Mouse (Mus musculus): ENCODE results near the gene Dgke.
A peak's percentile ranks its signal among the peaks of the same experiment; 100 is the strongest.

The Dgke gene

DNA sequence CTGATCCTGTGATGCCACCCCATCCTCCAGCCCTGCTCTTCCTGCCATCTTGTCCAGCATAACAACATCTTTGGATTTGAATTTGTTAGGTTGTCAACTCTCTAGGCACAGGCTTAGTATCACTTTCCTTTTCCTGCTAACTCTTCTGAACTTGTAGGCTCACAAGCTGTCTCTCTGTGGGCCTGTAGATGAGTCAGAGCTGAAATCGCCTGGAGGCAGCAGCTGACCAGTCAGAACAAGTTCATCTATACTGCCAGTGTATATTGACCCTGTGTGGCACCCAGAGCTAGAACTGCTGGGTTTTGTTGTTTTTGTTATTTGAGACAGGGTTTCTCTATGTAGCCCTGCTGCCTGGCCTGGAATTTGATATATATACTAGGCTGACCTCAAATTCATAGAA, 35.5 kb downstream of the Dgke start:
- DNase-seq, result no peak

DNA sequence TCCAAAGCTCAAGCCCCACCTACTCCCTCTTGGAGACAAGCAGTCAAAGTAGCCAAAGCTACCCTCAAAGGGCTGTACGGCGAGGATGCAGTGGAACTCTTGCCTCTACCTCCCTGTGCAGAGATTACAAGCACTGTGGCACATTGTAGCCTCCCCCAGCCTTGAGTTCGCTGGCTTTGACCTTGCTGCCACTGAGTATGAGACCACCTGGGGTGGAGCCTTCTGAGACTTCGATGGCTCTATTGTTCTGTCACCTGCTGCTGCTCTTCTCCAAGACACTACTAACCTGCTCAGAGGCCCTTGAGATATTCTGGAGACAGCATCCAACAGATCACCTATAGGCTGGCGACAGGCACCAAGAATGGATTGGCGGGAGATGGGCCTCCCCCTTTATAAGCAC, 36.1 kb downstream of the Dgke start:
- no peak for DNase-seq

DNA sequence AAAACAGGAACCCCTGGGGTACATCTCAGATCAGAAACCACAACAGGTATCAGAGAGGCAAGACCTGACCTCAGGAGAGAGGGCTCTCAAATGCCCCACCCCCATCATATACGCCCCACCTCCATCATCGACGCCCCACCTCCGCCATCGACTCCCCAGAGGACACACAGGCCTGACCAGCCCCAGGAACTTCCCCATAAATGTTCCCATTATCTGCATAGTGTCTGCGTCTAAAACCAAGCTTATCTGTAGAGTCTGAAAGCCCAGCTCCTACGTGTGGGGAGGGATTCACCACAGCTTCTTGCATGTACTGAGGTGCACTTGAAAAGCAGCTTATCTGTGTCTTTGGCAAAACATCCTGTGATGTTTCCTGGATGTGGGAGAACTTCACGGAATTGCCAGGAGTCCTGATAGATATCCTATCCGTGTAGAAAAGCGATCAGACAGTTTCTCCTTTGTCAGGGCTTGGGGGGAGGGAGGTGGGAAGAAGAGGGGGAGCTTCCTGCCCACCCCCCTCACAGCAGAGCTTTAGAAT, 37.7 kb downstream of the Dgke start:
- DNase-seq, result peak; percentile 16

DNA sequence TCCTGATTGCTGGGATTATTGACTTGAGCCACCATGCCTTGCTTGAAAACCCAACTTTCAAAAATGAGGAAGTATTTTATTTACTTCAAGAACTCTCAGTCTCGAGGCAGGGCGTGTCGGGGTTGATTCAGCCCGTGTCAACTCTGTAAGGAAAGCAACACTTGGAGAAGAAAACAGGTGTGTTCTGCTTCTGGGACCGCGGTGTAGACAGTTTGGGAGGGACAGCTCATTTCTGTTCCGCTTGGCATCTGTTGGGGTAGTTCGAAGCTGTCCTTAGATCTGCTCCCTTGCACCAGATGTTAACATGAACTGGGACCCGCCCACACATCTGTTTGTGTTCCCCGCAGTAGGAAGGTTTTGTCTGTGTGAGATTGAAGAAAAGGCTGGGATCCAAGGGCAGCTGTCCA, 38.7 kb downstream of the Dgke start:
- no peak for DNase-seq

DNA sequence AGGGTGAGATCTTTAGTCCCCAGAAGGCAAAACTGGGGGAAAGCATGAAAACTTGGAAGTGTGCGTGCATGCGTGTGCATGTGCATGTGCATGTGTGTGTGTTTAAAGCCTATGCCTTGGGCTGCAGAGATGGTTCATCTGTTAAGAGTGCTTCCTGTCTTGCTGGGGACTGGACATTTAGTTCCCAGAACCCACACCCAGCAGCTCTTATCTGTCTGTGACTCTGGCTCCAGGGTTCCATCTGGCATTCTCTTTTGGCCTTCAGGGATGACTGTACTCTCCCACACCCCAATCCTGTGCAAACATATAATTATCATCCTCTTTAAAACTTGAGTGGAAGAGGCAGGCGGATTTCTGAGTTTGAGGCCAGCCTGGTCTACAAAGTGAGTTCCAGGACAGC, 40.5 kb downstream of the Dgke start:
- DNase-seq, result no peak

DNA sequence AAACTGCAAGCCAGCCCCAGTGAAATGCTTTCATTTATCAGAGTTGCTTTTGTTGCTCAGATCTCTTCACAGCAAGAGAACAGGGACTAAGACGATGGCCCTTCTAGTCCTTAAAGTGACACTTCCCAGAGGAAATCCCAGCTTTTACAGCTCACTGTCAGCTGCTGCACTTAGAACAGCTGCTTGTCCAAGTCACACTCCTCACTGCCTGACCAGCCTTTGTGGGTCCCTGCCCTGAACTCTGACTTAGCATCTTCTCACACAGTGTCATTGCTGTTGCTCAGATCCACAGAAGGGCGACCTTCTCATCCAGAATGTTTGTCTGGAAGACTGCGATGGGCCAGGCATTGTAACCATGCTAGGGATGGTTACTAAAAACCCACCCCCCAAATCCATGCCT, 41.0 kb downstream of the Dgke start:
- DNase-seq, result peak; percentile 47

DNA sequence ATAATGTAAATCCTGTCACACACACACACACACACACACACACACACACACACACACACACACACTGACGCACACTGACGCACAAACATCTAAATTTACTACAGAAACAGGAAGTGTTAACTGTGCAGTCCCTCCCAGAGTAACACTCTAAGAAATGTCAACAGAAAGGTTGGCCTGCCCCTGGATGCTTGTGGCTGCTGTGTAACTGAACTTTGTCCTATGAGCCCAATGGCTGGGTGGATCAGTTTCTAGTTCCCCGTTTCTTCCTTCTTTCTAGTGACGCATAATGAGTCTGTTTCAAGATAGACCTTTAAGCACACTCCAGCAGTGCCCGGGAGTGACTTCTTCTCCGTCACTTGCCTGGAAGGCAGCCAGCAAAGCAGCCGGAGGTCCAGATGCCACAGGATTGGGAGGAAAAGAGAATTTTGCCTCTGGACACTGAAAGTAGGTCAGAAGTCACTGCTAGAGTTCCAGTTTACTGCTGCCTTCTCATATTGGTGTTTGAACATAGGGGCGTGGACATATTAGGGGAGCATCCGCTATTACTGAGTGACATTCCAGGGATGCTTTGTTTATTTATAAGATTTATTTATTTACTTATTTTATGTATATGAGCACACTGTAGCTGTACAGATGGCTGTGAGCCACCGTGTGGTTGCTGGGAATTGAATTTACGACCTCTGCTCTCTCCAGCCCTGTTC, 42.3 kb downstream of the Dgke start:
- peak; percentile 94 for DNase-seq

DNA sequence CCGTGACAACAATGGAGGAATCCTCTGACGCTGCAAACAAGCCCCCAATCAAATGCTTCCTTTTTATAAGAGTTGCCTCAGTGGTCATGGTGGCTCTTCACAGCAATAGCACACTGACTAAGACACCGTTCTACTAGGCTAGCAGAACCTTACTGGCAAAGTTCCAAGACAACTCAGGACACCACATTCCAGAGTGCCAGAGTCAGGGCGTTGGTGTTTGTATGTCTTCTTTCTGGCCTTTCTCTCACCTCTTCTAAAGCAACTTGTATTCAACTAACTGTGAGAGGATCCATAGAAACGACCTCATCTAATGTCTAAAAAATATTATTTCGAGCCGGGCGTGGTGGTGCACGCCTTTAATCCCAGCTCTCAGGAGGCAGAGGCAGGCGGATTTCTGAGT, 43.2 kb downstream of the Dgke start:
- DNase-seq, result peak; percentile 53

DNA sequence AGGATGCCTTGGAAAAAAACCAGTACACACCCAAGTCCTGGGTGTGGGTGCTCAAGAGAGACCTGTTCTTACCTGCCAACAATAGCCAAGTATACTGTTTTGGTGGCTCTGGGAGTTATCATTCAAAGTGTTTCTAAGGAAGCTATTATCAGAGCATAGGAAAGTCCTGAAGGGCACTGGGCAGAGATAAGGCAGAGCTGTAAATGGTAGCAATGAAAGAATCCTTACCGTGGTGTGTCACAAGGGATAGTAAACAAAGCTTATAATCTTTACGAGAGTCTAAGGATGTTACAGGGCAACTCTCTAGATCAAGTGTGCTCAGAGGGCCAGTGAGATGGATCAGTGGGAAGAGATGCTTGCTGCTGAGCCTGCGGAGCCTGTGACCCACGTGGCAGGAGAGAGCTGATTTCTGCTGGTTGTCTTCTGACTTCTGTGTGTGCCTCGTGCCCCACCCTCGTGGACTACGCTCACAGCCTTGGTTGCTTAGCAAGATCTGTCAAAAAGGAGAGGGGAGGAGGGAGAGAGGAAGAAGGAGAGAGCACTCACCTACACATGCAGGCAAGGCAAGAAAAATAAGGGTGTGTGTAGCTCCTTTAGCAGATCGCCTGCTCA, 44.4 kb downstream of the Dgke start:
- DNase-seq, result no peak

DNA sequence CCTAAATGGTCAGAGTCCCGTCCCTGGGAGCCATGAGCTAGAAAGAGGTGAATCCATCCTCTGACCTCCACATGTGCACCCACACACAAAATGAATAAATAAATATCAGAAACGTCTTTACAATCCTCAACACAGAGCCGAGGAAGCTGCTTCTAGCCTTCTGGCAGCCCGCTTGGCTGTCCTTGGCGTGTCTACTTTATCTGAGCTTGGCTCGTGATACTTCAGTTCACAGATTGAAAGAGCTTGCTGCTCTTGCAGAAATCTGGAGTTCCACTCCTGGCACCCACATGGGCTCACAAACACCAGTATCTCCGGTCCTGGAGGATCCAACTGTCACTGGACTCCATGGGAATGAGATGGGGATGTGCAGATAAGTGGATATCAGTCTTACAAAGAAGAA, 45.0 kb downstream of the Dgke start:
- no peak for DNase-seq

DNA sequence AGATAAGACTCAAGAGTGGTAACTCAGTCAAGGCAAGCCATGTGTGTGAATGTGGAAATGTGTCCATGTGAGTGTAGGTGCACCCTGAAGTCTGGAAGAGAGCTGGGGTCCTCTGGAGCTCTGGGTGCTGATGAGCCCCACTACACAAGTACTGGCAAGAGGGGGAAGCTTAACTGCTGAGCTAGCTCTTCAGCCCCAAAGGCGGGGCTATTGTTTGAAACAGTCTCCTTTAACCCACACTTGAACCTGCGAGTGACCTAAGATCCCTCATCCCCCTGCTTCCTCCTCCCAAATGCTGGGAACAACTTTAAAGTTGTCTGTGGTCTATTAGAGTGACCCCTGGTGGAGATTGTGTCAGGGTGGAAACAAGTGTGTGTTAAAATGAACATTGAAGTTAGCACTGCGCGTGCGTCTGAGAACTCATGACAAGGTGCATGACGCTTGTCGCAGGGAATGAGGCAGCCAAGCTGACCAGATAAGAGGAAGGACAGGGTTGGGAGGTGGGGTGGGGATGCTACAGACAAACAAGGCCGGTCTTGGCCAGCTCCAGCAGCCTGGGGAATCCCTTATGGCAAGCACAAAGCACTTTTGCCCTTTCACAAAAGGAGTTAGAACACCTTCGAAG, 45.9 kb downstream of the Dgke start:
- DNase-seq, result no peak

DNA sequence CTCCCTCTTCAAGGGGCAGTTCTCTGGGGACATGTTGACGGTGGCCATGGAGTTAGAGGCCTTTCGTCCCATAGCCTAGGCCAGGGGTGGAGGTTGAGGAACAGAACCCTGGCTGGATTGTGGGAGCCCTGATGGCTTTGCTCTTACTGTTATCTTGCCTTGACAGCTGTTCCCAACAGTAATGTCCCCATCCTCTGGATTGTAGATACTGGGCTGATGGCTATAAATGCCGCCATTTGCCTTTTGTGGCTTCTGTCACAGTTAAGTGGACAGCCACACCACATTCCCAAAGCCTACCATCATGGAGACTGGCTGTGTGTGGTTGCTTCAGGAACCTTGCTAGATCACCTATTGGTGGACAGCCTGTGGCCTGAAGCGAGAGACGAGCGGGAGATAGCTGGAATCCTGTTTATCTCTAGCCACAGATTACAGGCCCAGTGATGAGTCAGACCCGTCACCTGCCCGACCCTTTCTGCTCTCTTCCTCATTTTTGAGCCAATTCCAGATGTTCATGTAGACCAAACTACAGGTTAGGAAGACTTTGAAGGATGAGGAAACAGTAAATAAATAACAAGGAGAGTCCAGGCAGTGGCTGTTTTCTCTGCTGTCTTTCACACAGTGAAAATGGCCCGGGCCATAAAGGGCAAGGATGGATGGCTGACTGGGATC, 49.0 kb downstream of the Dgke start:
- DNase-seq, result no peak

DNA sequence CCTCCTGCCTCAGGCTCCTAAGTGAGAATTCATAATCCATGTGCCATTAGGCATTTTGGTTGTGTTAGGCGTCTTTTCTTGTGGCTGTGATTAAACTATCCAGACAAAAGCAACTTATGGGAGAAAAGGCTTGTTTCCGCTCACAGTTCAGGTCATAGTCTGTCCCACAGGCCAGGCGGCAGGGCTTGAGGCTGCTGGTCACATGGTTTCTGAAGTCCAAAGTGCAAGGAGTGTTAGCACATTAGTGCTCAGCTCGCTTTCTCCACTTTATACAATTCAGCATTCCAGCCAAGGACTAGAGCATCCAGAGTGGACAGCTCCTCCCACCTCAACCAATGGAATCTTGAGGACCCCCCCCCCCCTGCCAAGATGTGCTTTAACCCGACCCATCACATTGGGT, 54.4 kb downstream of the Dgke start:
- DNase-seq, result no peak

DNA sequence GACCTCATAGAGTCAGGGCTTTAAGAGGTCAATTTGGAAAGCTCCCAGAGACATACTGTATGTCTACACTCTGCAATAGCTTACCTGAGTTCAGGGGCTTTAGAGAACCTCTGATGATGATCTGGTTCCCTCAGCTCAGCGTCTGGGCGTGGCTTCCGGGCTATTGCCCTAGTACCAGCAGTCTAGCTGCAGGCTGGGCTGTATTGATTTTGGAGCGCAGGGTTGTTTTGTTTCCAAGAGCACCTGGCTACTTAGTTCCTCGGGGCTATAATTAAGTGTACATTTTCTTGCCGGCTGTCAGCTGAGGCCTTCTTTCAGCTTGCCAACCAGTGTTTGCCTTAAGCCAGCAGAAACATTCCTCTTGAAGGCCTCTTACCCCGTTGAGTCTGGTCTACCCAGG, 57.2 kb downstream of the Dgke start:
- no peak for DNase-seq

DNA sequence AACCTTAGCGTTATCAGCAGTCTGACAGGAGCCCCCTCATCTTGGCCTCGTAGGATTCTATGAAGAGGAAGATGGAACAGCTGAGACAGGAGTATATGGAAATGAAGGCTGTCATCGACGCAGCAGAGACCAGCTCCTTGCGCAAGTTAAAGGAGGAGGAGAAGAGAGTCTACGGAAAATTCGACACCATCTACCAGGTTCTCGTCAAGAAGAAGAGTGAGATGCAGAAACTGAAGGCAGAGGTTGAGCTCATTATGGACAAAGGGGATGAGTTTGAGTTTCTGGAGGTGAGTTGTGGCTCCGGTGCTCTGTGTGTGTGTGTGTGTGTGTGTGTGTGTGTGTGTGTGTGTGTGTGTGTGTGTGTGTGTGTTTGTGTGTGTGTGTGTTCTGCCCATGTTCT, 57.6 kb downstream of the Dgke start:
- DNase-seq, result no peak

DNA sequence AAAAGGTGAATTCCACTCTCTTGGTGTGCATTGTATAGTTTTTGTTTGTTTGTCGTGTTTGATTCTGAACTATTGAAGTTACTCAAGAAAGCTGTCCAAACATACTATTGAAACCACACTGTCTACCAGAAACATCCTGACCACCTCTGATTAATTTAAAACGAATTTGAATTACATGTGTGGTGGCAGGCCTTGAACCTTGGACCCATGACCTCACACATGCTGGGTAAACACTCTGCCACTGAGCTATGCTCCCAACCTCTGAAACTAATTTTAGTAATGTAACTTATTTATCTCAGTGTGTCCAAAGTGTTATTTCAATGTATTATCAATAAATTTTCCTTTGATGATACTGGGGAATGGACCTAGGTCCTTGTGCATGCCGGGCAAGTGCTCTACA, 59.1 kb downstream of the Dgke start:
- no peak for DNase-seq

DNA sequence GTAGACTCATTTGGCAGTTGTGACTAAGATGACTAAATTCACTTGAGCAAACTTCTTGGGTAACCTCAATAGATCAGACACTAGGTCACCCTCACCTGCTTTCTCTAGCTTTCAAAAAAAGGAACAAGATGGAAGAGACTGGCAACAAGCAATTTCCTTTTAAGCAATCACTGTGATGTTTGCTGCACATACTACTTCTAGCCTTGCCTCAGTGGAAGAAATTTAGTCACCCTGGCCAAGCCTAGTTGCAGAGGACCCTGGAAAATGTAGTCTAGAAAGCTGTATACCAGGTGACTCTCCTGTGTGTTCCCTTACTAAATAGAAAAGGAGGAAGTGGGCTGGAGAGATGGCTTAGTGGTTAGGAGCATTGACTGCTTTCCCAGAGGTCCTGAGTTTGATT, 60.2 kb downstream of the Dgke start:
- no peak for DNase-seq

DNA sequence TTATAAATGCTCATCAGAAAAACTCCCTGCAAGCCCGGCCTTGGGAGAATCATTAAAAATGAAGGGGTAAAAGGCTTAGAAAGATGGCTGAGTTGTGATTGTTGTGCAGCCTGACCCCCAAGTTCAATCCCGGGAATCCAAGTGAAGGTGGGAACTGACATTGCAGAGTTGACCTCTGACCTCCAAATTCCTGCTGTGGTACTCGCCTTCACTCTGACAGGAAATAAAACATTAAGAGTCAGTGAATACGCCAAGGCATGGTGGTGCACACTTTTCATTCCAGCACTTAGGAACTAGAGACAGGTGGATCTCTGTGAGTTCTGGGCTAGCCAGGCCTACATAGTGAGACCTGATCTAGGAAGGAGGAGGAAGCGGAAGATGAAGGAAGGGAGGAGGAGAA, 61.2 kb downstream of the Dgke start:
- no peak for DNase-seq

DNA sequence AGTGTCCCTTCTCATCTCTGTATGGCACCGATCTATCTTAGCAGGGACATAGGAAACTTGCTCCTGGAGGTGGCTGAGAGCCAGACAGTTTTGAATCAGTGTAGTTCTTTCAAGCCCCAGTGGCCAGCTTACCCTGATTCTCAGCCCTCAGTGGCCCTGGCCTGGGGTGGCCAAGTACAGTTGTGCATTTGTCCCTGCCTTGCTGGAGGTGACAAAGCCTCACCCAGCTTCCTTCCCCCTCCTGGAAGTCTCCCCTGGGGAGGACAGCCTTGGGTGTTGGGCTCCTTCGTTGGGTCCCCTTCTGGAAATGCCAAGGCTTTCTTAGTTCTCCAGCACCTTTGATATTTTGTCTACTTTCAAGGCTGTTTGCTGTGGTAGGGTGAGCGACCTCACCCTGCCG, 62.9 kb downstream of the Dgke start:
- DNase-seq, result peak; percentile 23

DNA sequence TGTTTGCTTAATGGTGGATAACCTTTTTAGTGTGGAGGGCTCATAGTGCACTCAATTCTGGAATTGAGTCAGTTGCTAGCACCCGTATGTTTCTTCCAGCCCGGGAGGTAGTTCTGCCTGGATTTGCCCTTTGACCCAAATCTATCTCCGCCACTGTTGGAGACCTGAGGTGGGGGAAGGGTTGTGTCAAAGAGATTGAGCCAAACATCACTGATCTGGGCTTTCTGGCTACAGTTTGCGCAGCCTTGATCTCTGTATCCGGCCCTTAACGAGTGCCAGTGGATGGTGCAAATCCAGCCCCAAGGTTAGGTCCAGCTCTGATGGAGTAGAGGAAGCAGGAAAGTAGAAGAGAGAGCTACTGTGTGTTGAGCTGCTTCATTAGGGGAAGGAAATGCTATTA, 63.6 kb downstream of the Dgke start:
- DNase-seq, result peak; percentile 38

DNA sequence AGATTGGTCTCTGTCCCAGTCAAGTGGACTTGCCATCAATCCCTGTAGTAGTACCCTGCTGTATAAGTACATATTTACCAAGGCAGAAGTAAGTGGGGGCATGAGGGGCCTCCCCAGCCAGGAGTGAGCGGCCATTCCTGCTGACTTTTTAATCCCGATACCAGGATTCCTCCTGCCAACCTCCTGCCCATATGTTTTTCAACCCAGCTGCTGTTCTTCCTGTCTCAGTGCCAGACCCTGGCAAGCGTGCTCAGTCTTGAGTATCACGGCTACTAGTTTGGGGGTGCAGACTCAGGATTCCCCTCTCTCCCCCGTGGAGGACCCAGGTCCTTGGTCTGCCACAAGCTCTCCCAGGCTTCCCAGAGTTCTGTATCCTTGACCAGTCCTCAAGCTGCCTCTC, 64.0 kb downstream of the Dgke start:
- no peak for DNase-seq

DNA sequence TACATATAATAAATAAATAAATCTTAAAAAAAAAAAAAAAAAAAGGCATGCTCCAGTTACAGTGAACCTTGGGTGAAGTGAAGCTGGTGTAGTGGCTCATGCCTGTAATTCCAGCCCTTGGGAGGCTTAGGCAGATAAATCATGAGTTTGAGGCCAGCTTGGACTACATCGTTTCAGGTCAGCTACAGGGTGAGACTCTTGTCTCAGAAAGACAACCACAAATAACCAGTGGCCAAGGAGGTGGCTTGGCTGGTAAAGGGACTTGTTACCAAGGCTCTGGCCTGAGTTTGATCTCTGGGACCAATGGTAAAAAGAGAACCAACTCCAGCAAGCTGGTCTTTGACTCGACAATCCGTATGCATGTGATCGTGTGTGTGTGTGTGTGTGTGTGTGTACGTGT, 64.6 kb downstream of the Dgke start:
- no peak for DNase-seq

DNA sequence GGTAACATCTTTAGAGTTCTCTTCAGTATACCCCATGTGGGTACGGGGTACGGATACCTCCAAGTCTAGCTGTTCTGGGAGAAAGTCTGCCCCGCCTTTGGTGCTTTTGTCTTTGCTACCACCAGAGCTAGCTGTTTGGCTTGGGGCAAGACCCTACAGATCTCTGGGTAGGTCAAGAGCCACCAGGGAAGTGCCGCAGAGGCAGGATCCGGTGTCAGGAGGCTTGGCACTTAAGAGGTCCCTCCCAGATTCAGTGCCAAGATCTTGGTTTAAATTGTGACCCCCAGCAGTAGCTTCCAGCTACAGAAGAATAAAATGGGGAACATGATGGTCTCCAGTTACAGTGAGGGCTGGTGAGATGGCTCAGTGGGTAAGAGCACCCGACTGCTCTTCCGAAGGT, 65.1 kb downstream of the Dgke start:
- no peak for DNase-seq

DNA sequence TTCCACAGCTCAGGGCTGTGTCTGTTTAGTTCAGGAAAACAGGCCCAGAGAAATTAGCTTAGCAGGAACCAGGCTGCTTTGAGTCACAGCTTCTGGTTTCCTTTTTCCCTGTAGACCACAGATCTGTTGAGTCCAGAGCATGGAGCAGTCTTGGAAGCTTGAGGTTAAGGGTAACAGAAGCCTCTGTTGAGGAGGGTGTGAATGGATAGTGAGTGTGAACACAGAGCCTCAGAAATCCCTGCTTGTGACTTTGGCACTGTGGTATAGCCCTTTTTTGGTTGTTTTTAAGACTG, 66.2 kb downstream of the Dgke start:
- no peak for DNase-seq

Data from kidney, postnatal 14 days (tissue).